Mouse (Mus musculus) T-helper 1 cell (primary cell): ENCODE results near the gene Gypa.

Experiments
- in situ Hi-C: fragments of 300-600 bp; cut with MboI, MseI; formaldehyde crosslinking; loops from one replicate; pipeline ENCODE4 v1.15.1; 2025; ENCODE audit warnings: high pct_unique_total_duplicates

Gene Gypa

DNA sequence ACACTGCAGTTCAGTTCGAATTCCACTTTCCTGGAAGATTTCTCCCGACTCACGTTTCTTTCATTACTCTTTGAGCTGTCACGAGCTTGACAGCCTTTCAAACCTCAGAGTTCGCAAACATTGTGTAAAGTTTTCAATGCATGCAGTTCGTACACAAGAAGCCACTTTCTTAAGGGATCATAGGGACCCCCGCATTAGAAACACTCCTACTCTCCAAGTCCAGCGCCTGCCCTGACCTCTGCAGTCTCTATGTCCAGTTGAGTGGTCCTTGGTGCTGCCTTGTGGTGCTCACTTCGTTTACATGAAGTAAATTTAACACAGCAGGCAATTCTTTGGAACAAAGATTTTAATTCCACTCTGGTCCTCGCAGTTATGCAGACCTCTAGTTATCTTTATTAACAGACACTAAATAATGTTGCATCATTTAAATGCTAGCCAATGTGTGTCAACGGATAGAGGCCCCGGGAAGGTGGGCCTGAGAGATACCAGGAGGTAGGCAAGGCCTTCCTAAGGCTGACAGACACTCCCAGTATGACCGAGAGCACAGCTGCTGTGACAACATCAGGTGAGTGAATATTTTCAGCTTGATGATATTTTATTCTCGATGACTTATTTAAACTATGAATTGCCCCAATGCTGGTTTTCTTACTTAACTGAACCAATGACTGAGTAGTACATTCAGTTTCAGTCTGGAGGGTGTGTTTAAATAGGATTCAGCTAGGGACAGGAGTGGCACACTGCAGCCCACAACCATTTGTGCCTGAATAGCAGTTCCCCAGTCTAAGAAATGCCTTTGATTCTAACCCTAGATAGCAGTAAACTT, at the start of gene Gypa:
Gene Gypa, plus strand, starts transcription at position 259 of the 823 bp plus-strand sequence.
- in situ Hi-C loops = loop anchor here (10.0 kb wide), 1 partner anchor 501 kb away; no protein-coding TSS in a partner anchor

DNA sequence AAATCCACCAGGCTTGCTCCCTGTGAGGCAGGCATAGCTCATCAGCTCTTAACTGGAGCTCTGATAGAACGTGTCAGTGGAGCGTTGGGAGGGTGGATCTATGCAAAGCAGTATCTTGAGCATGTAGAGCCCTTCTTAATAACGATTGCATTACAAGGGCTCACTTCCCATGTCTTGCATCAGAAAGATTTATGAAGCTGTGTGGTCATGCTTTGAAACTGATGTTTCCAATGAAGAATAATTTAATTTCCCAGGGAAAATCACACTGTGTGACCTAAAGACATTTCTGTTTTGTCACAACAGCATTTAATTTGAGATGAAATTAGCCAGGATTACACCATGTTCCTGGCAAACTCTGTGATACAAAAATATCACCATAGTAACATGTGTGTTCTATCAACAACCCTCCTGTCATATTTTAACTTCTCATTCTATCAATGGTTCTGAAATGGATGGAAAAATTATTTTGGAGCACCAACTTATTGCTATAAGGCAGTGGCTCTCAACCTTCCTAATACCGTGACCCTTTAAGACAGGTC, 49.0 kb upstream of the Gypa start:
- in situ Hi-C loops = no loop called here

DNA sequence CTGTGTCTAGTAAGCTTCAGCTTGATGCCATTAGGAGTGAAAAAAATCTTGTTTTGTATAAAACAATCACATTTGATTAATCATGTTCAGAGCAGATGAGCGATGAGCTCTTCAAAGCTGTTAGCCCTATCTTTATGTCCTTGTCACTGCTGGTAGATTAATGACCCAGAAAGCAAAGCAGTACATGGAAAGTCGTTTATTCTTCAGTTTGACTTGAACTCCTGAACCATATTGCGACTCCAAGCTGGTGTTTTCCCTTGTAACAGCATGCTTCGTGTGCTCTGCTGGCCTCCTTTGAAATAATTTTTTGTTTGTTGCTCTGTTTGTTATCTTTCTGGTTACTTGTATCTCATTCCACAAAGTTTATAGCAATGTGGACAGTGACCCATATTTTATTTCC, 46.4 kb upstream of the Gypa start:
- in situ Hi-C loops = no loop called here

DNA sequence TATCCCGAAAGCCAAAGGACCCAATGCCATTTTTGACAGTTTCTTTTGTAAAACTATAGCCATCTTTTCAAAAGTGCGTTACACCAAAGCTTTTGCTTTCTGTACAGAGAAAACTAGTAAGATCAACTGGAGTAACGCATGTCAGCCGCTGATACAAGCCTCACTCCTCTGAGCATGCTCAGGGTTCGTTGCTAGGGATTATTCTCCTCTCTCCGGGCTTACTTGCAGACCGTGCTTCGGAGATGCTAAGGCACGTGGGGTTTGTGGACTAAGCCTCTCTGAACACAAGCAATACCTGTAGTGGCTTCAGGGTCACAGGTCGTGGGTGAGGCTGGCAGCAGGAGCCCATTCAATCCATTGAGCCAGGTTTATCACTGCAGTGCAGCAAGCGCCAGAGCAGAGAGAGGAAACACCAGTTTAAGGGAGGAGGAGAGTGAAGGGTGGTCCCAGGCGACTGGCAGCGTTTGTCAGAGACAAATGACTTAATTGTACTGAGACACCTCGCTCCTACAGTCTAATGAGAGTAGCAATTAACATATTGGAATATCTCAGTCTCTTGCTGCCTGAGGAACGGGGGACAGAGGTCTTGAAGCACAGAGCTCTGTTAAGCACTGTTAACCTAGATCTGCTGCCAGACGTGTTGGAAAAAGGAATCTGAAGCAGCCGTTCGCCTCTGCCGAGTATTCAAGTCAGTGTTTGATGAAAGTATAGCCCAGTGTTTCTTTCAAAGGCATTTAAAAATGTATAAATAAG, 41.5 kb upstream of the Gypa start:
- in situ Hi-C loops = no loop called here

DNA sequence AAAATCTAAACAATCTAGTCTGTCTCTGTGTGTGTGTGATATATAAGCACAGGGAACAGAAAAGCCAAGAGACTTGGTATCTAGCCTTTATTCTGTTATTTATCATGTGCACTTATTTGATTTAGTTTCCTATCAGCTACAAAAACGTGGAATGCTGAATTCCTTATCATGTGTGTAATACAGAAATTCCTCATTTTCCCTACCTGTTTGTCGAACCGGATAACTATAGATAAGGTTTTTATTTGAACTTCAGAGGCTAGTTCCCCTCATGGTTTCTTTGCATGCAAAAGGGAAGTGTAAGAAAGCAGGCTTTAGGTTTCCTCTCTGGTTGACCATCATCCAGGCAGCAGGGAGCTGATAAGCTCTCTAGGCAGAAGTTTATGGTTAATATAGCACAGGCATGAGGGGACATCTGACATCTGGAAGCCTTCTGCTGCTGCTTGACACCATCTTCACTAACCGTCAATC, 30.1 kb upstream of the Gypa start:
- in situ Hi-C loops = no loop called here

DNA sequence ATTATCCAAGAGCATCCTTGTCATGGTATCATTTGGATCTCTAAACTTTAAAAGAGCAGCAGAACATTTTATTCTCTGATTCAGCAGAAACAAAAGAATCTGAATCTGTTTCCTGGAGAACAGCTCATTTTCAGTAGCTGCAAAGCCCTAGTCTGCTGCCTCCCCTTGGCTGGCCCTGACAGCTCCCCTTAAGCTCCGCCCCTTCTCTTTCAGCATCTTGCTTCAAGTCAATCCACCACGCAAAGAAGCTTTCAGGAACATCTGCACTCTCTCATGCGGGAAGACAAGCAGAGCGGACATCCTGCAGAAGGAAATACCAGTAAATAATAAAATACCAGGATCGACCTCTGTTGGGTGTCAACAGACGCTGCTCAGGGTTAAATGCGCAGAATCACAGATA, 18.6 kb upstream of the Gypa start:
- in situ Hi-C loops = no loop called here

DNA sequence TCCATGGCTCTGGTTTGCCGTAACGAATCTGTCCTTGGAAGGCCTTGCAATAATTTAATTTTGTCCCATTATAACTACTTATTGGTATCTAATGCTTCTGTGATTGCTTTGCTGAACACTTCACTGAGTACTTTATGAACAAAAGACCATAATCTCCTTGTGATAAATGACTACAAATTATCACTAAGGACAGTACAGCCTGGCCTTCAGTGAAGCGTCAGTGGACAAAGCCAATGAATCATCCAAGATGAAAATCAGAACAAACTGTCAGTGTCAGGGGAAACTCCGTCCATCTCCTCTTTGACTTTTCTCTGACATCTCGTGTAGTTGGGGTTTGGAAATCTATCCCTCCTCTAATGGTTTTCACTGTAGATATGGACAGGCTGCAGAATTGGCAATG, 15.4 kb upstream of the Gypa start:
- in situ Hi-C loops = no loop called here

DNA sequence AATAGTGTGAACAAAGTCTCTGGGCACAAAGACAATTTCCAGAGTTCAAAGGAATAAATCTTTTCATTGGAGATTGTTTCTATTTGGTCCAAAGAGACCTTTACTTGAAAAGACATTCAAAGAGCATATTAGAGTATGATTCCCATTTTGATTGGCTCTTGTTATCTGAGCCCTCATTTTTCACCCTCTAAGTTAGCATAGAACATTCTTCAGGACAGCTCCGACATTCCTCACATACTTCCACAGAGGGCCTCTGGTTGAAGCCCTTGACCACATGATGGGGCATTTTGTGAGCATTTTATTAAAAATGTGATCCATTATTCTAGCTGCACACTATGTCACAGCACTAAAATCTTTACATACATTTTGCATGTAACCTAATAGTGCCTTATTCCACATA, 14.5 kb upstream of the Gypa start:
- in situ Hi-C loops = no loop called here

DNA sequence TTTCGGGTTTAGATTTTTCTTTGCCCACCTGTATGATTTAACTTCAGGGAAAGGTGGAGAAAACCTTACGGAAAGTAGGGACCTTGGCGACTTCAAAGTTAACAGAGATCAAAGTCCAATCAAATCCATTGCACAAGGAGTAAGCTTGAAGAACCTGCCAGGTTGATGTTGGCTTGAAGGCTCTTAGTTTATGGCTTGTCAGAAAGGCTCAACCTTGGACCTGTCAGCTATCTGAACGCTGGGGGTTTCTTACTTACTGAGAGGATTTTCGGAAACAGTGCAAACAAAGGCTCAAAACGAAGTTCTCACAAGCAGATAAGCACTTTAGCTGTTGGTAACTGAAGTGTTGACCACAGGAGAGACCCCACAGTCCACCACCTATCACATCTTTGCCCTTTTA, 11.4 kb upstream of the Gypa start:
- in situ Hi-C loops = loop anchor here (5.0 kb wide), 1 partner anchor 740 kb away; no protein-coding TSS in a partner anchor

DNA sequence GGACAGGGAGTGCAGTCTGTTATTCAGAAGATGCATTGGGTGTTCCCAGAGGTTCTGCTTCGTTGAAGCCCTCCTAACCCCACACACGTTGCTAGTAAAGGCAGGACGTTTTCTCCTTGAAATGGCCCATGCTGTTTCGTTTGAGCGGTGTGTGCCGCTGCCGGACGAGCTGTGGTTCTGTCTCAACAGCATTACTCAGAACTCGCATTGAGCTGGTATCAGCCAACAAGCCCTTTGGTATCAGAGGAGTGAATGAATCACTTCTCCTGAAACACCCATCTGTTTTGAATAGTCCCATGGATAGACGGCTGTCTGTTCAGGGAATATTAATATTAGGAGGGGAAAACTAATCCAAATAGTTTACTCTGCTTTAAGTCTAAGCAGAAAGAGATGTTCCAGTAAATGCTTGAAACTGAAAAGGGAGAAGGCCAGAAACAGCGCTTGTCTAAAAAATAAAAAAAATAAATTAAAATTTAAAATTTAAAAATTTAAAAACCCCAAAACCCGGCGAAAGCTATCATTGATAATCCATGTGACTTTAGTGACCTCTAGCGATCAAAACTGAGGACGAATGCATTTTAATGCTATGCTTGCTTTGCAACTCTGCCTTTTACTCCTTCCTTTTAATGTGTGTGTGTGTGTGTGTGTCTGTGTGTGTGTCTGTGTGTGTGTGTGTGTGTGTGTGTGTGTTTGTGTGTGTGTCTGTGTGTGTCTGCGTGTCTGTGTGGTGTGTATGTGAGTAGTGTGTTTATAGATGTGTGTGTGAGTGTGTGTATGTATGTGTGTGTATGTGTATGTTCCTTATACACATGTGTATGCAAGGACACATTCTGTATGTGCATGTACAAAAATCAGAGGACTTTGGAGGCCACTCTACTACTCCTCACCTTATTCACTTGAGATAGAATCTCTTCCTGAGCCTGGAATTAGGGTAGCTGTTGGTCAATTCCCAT, 10.5 kb upstream of the Gypa start:
- in situ Hi-C loops = loop anchor here (5.0 kb wide), 1 partner anchor 741 kb away; no protein-coding TSS in a partner anchor

DNA sequence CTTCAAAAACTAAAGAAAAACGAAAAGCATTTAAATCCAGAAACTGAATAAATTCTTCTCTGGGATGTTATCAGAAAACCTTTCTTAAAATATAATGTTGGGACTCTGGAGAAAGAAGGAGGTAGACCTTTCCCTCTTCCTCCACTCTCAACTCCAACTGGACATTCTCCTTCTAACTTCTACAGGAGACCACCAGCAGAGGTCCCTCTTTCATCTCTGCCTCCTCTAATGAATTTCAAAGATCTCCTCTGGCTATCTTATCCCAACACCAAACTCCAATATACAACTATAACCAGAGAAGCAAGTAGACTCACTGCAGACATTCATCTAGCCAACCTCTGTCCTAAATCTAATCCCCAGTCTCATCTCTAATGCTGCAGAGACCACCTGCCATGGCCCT, 2.0 kb upstream of the Gypa start:
- in situ Hi-C loops = loop anchor here (10.0 kb wide), 1 partner anchor 503 kb away; no protein-coding TSS in a partner anchor

DNA sequence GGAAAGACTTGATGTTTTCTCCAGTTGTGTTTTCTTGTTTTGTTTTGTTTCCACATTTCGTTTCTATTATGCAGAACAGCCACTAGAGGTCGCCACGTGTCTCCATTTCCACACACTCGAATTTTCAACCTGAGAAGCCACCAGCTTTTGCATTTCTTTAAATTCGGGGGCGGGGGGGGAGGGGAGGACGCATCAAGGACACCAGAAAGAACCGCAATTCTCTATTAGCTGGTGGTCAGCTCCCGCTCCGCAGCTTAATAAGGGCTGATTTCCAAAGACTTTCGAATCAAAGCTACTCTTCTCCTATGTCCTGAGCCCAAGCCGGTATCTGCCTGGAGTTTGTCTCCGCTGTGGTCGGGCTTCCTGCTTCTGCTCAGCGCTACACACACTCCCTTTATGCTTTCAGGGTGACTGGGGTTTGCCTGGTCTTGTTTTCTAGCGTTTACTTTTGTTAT, 567 bp upstream of the Gypa start:
- in situ Hi-C loops = loop anchor here (10.0 kb wide), 1 partner anchor 502 kb away; no protein-coding TSS in a partner anchor

DNA sequence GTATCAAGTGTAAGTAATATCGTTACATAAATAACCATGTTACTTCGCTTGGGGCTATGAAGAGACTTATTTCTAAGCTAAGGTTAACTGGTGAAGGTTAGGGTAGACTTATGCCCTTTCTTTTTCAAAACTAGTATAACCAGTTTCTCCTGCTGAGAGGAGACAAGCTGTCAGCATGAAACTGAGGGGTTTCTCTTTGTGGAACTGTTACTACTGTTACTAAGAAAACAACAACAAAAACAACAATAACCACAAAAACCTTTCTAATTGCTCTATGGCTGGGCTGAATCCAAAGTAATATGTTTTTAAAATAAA, 722 bp downstream of the Gypa start:
- in situ Hi-C loops = loop anchor here (10.0 kb wide), 1 partner anchor 500 kb away; no protein-coding TSS in a partner anchor

DNA sequence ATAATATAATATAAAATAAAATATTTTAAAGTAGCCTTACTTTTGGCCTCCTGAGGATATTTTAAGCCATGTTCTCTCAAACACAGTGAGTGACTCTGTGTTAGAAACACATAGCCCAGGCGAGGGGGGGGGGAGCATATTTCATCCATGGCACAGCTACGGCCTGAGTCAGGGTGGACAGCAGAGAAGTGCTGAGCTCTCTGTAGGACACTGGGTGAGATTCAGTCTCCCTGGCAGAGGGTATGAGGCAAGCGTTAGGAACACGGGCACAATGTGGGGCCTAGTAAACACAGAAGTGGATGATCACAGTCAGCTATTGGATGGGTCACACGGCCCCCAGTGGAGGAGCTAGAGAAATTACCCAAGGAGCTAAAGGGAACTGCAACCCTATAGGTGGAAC, 1.2 kb downstream of the Gypa start:
- in situ Hi-C loops = loop anchor here (10.0 kb wide), 1 partner anchor 500 kb away; no protein-coding TSS in a partner anchor

DNA sequence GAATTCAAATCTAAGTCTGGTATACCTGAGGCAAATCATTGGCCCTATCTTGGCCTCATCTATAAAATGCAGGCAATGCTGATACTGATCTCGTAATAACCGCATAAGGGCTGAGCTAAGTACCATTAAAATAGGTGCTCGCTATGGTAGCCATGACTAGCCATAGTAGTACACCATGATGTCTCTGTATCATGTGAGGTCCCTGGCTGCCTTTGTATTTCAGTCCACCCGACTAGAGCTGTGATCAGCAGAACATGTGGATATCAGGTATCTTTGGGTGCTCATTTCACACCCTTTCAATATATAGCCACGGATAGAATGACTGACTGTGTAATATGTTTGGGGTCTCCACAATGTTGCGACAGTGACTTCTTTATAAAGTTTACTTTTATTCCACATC, 1.9 kb downstream of the Gypa start:
- in situ Hi-C loops = loop anchor here (10.0 kb wide), 1 partner anchor 499 kb away; no protein-coding TSS in a partner anchor

DNA sequence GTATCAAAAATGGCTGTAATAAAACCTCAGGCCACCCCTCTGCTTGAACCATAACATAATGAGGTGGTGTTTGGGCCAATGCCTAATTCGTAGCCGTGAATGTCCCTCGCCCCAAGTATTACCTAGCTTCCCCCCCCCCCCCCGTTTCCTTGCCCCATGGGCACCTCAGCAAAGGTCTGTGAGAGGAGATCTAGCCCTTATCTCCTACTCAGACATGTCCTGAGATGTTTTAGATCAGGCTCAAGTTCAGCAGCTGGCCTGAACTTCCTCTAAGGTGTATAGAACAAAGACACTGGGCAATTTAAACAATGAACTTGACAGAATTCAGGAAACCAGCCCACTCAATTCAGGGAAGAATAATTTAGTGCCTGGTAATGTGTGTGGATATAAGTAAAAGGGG, 3.7 kb downstream of the Gypa start:
- in situ Hi-C loops = loop anchor here (10.0 kb wide), 1 partner anchor 497 kb away; no protein-coding TSS in a partner anchor

DNA sequence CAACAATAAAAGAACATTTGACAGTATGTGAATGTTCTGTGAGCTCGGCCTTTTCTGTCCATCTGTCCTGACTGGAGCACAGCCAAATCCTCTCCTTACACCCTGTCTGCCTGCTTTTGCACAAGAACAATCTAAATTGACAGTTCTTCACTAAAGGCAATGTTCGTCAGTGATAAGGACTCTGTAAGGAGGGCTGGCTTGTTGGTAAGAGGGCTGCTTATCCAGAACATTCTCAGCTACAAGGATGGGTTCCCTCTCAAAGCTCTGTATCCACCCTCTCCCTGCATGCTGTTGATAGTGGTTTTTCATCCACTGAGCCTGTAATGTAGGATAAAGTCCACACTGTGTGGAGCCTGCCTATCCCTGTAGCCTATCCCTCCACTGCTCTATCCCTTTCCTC, 6.7 kb downstream of the Gypa start:
- in situ Hi-C loops = no loop called here

DNA sequence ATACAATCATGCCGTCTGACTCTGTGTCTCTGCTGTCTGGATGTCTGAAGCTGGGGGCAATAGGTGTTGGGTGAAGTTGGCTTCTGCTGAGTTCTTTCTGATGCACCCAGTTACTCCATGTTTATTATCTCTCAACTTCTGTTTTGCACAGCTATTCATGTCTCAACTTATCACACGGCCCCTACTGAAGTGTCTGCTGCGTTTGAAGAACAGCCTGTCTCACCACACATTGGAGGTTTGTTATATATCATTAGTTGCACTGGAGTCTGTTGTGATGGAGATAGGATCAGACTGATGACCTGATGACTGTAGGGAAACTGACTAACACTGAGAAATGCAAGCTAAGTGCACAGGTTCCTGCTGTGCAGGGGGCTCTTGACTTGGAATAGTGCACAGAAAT, 7.2 kb downstream of the Gypa start:
- in situ Hi-C loops = no loop called here

DNA sequence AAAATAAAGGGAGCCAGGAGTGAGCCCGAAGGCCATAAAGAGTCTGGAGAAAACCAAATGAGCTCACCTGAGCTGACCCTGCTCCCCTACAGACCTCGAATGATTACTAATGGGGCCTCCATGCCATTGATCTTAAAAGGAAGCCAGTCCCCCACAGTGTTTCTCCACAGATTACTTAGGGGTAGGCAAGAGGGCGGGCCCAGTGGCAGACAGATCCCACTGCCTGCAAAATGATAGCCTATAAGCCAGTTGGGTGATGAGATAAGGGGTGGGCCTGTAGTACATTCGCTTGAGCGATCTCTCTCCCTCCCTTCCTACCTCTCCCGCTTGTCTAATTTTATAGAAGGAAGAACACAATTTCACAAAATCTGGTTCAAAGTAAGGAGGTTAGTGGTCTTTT, 7.7 kb downstream of the Gypa start:
- in situ Hi-C loops = no loop called here

DNA sequence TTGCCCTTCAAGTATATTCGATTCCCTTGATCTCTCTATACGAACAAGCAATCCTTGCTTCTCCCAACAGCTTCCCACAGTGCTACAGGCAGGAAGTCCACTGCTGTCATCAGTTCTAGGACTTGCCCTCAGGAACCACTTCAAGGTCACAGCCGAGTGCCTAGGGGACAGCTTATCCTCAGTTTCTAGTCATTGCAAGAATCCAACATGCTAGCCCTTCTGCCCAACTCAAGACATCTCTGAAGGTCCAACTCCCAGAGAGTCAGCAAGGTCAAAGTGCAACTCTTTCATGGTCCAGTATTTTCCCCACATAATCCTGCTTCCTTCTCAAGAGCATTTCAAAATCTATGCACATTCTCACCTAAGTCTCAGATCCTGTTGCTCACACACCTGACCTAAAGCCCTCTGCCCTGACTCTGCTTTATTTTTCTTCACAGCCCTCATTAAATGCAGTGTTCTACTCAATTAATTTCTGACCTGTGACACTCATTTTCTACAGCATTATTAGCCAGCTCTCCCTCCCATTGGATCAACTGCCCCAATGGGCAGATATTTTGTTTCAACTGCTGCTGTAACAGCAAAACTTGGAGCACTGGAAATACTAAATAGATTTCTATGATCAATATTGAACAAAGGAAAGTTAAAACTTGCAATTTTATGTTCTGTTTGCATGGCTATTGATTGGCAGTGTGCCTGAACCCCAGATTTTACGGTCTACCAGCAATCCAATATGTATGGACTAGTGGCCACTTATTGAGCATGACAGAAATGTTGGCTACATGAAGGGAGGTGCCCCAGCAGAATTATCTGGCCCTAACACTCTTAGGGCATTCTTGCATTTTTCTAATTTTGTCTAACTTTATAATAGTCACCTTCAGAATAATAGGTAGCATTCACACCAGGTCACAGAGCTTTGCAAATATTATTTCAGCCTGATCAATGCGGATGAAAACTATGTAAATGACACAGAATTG, 33.1 kb downstream of the Gypa start:
- in situ Hi-C loops = no loop called here
